Mouse (Mus musculus) liver, adult 2 months (tissue): ENCODE measurements around the gene Nebl.

Source experiments
- CTCF ChIP-seq: fragments of 200-500 bp; IDR thresholded peaks from 2 replicates; pipeline ENCODE4 v1.5.1; 2011; ENCODE audit warnings: low read depth, low read length, control low read depth
- POLR2A ChIP-seq: fragments of 200-500 bp; IDR thresholded peaks from 2 replicates; pipeline ENCODE4 v1.6.1; 2011; ENCODE audit warnings: low read length, control low read depth; ENCODE audit not compliant: insufficient read depth; ENCODE audit errors: extremely low read depth

- no peak for TF ChIP-seq CTCF
- TF ChIP-seq POLR2A = no peak
Observed at GRCm38 (mm10) chr2:17702481-17703169, 28.6 kb downstream of the Nebl start.
